Mouse (Mus musculus): Measurements from ENCODE around the gene Foxa2.

- no peak for TF ChIP-seq CTCF (IDR thresholded peaks at IDR 0.05; ENCODE audit: borderline replicate concordance, control insufficient read depth, extremely low read depth, insufficient read depth, low read length, poor library complexity)
- no peak for TF ChIP-seq POLR2A (IDR thresholded peaks at IDR 0.05; ENCODE audit: control insufficient read depth, extremely low read depth, insufficient read depth, low read length, poor library complexity)
Observed at GRCm38 (mm10) chr2:148044877-148045539, 1.8 kb downstream of the Foxa2 start.

All from thymus, adult 2 months (tissue).